Comparison of ENCODE assay signal across 8 mouse cellular contexts in genomic region chr7:80357156-80357555, GRCm38 (mm10). TPM values are rescaled to one million over a fixed set of nuclear protein-coding genes. Genes with fewer than 3 reads are reported as not detected.
DNase-seq lines count a peak whose midpoint lies in the region; ATAC-seq and TF ChIP-seq lines count a peak whose summit lies in the region.

No protein-coding gene starts in this region.

- no peaks in the 10 kb centered on the region for H3K27me3 ChIP-seq in heart, embryonic 14.5 days (ENCODE audit: control insufficient read depth, insufficient read depth, low read length)
- no peaks in the 10 kb centered on the region for H3K27me3 ChIP-seq in embryonic facial prominence, embryonic 14.5 days (replicated peaks; ENCODE audit: control insufficient read depth, insufficient read depth, low read length)
- H3K27me3 ChIP-seq in limb, embryonic 14.5 days (ENCODE audit: control insufficient read depth, insufficient read depth, low read length), result no peaks in the 10 kb centered on the region

- WGBS in heart, embryonic 14.5 days, result 67% methylated on average over 8 of the region's 8 CpGs
- 37% methylated on average over 7 of the region's 8 CpGs for WGBS in embryonic facial prominence, embryonic 14.5 days
- WGBS in limb, embryonic 14.5 days, result 84% methylated on average over 8 of the region's 8 CpGs

- no peak for TF ChIP-seq POLR2A in limb, embryonic 14.5 days (IDR thresholded peaks at IDR 0.05; ENCODE audit: borderline replicate concordance, extremely low read depth, insufficient read depth, insufficient read length)

- peak overlapping the region; percentile 56 to 71 for H3K27ac ChIP-seq in heart, embryonic 14.5 days (replicated peaks in 1 of 2; ENCODE audit: control insufficient read depth in 1 of 2, insufficient read depth in 1 of 2, low read depth in 2 of 2, low read length in 2 of 2)
- H3K27ac ChIP-seq in embryonic facial prominence, embryonic 14.5 days (replicated peaks; ENCODE audit: low read depth, low read length), result peak overlapping the region; percentile 28; the same call in 1 of the 2 replicates
- no peak overlapping the region for H3K27ac ChIP-seq in limb, embryonic 14.5 days (replicated peaks; ENCODE audit: low read depth, low read length)

- no peak overlapping the region for H3K4me3 ChIP-seq in heart, embryonic 14.5 days (ENCODE audit: control insufficient read depth in 1 of 2, insufficient read depth in 1 of 2, low read depth in 1 of 2, low read length in 2 of 2)
- no peak overlapping the region for H3K4me3 ChIP-seq in embryonic facial prominence, embryonic 14.5 days (ENCODE audit: low read depth, low read length)
- H3K4me3 ChIP-seq in limb, embryonic 14.5 days (replicated peaks; ENCODE audit: low read length), result no peak overlapping the region

- H3K4me2 ChIP-seq in heart, embryonic 14.5 days (ENCODE audit: low read length), result no peak overlapping the region
- no peak overlapping the region for H3K4me2 ChIP-seq in embryonic facial prominence, embryonic 14.5 days (ENCODE audit: low read depth, low read length)
- no peak overlapping the region for H3K4me2 ChIP-seq in limb, embryonic 14.5 days (replicated peaks; ENCODE audit: low read depth, low read length, severe bottlenecking)

- ATAC-seq in heart, embryonic 14.5 days (ENCODE audit: insufficient number of reproducible peaks, insufficient read depth, low FRiP score, low read depth), result peak; percentile 20; the same call in 1 of the 2 replicates
- peak; percentile 81 for ATAC-seq in embryonic facial prominence, embryonic 14.5 days (ENCODE audit: low read depth)
- peak; percentile 42; the same call in 1 of the 2 replicates for ATAC-seq in limb, embryonic 14.5 days (ENCODE audit: low FRiP score, low read depth)

- H3K4me1 ChIP-seq in heart, embryonic 14.5 days (ENCODE audit: control insufficient read depth in 2 of 2, insufficient read depth in 2 of 2, low read length in 2 of 2), result peaks cover 0 to 2% of the 10 kb centered on the region in 2 experiments; a peak in 1 of 4 replicates
- no peaks in the 10 kb centered on the region for H3K4me1 ChIP-seq in embryonic facial prominence, embryonic 14.5 days (ENCODE audit: control insufficient read depth, insufficient read depth, low read length)
- H3K4me1 ChIP-seq in limb, embryonic 14.5 days (ENCODE audit: control insufficient read depth, insufficient read depth, low read length), result no peaks in the 10 kb centered on the region

- peaks cover 94% of the 10 kb centered on the region for H3K36me3 ChIP-seq in heart, embryonic 14.5 days (ENCODE audit: control insufficient read depth, insufficient read depth, low read length)
- H3K36me3 ChIP-seq in embryonic facial prominence, embryonic 14.5 days (ENCODE audit: control insufficient read depth, insufficient read depth, low read length), result peaks cover 84% of the 10 kb centered on the region
- peaks cover 81% of the 10 kb centered on the region for H3K36me3 ChIP-seq in limb, embryonic 14.5 days (ENCODE audit: control insufficient read depth, insufficient read depth, low read length)

- no peaks in the 10 kb centered on the region for H3K9me3 ChIP-seq in heart, embryonic 14.5 days (ENCODE audit: control insufficient read depth, low read length)
- H3K9me3 ChIP-seq in embryonic facial prominence, embryonic 14.5 days (ENCODE audit: control insufficient read depth, low read length), result no peaks in the 10 kb centered on the region
- H3K9me3 ChIP-seq in limb, embryonic 14.5 days (ENCODE audit: control insufficient read depth, low read length), result no peaks in the 10 kb centered on the region

- no peak overlapping the region for H3K9ac ChIP-seq in heart, embryonic 14.5 days (ENCODE audit: low read length)
- H3K9ac ChIP-seq in embryonic facial prominence, embryonic 14.5 days (ENCODE audit: low read depth, low read length), result no peak overlapping the region
- no peak overlapping the region for H3K9ac ChIP-seq in limb, embryonic 14.5 days (ENCODE audit: low read depth, low read length, severe bottlenecking)

- DNase-seq in heart, adult 9 months (ENCODE audit: low spot score in 2 of 2), result no peak
- peak; percentile 90 for DNase-seq in brain, adult 2 months (ENCODE audit: low read depth, low spot score)
- peak; percentile 72 for DNase-seq in embryonic facial prominence, embryonic 14.5 days (ENCODE audit: low spot score)
- no peak for DNase-seq in limb, embryonic 14.5 days (ENCODE audit: low spot score)
- DNase-seq in urinary bladder, postnatal 10 days (ENCODE audit: low spot score), result no peak
- DNase-seq in cerebellum, postnatal 14 days, result no peak
- DNase-seq in thymus, postnatal 25 days, result no peak

RNA-seq across cellular contexts. Expression of gene Man2a2, which starts 14.0 kb away (rescaled TPM):
- polyA plus RNA-seq in heart, embryonic 14.5 days (2014; fragmentation: Nextera tagmentation; extraction: Ambion mirVana), result 15.9 and 19.5 TPM in 2 replicates
- polyA plus RNA-seq in embryonic facial prominence, embryonic 14.5 days (2014; fragmentation: Nextera tagmentation; extraction: Ambion mirVana), result 15.7 and 19.3 TPM in 2 replicates
- polyA plus RNA-seq in limb, embryonic 14.5 days (2012; rRNA removed), result 64.8 and 89.1 TPM in 2 replicates
- 14.8 and 18.4 TPM in 2 replicates for polyA plus RNA-seq in limb, embryonic 14.5 days (2014; fragmentation: Nextera tagmentation; extraction: Ambion mirVana)

RNA-seq across cellular contexts. Expression of gene Hddc3, which starts 14.3 kb away (rescaled TPM):
- 18.2 and 23.1 TPM in 2 replicates for polyA plus RNA-seq in heart, embryonic 14.5 days (2014; fragmentation: Nextera tagmentation; extraction: Ambion mirVana)
- polyA plus RNA-seq in embryonic facial prominence, embryonic 14.5 days (2014; fragmentation: Nextera tagmentation; extraction: Ambion mirVana), result 19.6 and 22.8 TPM in 2 replicates
- polyA plus RNA-seq in limb, embryonic 14.5 days (2012; rRNA removed), result 48.8 and 50.4 TPM in 2 replicates
- polyA plus RNA-seq in limb, embryonic 14.5 days (2014; fragmentation: Nextera tagmentation; extraction: Ambion mirVana), result 23.1 and 23.8 TPM in 2 replicates

RNA-seq across cellular contexts. Expression of gene Unc45a, which starts 16.4 kb away (rescaled TPM):
- polyA plus RNA-seq in heart, embryonic 14.5 days (2014; fragmentation: Nextera tagmentation; extraction: Ambion mirVana), result 11.2 and 12.0 TPM in 2 replicates
- 34.1 and 39.7 TPM in 2 replicates for polyA plus RNA-seq in embryonic facial prominence, embryonic 14.5 days (2014; fragmentation: Nextera tagmentation; extraction: Ambion mirVana)
- 55.1 and 62.6 TPM in 2 replicates for polyA plus RNA-seq in limb, embryonic 14.5 days (2012; rRNA removed)
- polyA plus RNA-seq in limb, embryonic 14.5 days (2014; fragmentation: Nextera tagmentation; extraction: Ambion mirVana), result 36.9 and 40.4 TPM in 2 replicates

RNA-seq across cellular contexts. Expression of gene Fes, which starts 30.6 kb away (rescaled TPM):
- polyA plus RNA-seq in heart, embryonic 14.5 days (2014; fragmentation: Nextera tagmentation; extraction: Ambion mirVana), result 12.3 and 13.5 TPM in 2 replicates
- polyA plus RNA-seq in embryonic facial prominence, embryonic 14.5 days (2014; fragmentation: Nextera tagmentation; extraction: Ambion mirVana), result 14.6 and 15.7 TPM in 2 replicates
- 23.5 and 26.0 TPM in 2 replicates for polyA plus RNA-seq in limb, embryonic 14.5 days (2012; rRNA removed)
- polyA plus RNA-seq in limb, embryonic 14.5 days (2014; fragmentation: Nextera tagmentation; extraction: Ambion mirVana), result 12.6 and 14.5 TPM in 2 replicates

RNA-seq across cellular contexts. Expression of gene Rccd1, which starts 32.9 kb away (rescaled TPM):
- polyA plus RNA-seq in heart, embryonic 14.5 days (2014; fragmentation: Nextera tagmentation; extraction: Ambion mirVana), result 7.6 and 7.8 TPM in 2 replicates
- 6.8 and 8.4 TPM in 2 replicates for polyA plus RNA-seq in embryonic facial prominence, embryonic 14.5 days (2014; fragmentation: Nextera tagmentation; extraction: Ambion mirVana)
- polyA plus RNA-seq in limb, embryonic 14.5 days (2012; rRNA removed), result 22.5 and 26.2 TPM in 2 replicates
- polyA plus RNA-seq in limb, embryonic 14.5 days (2014; fragmentation: Nextera tagmentation; extraction: Ambion mirVana), result 8.0 and 10.2 TPM in 2 replicates

Comparison
In these comparisons a context has a peak if more than half of its experiments do, and no peak if none do; other contexts are left out.
1. ATAC-seq: peak in every context shown above with its lines; median percentile 81 in embryonic facial prominence, embryonic 14.5 days; 42 in limb, embryonic 14.5 days; 20 in heart, embryonic 14.5 days.
2. DNase-seq: peak in brain, adult 2 months (single experiment) and embryonic facial prominence, embryonic 14.5 days (single experiment); none in heart, adult 9 months (0 of 2), limb, embryonic 14.5 days (single experiment), urinary bladder, postnatal 10 days (single experiment), cerebellum, postnatal 14 days (0 of 2) and thymus, postnatal 25 days (single experiment).